Mouse (Mus musculus): ENCODE data around the gene Ccer2. TPM values are rescaled to one million over a fixed set of nuclear protein-coding genes. Genes with fewer than 3 reads are reported as not detected.

The Ccer2 gene
- polyA plus RNA-seq, 1 experiment from 2014 or later, result 0.54 TPM

Other genes with a start within 250 kb of the Ccer2 start
- gene Ifnl2, start 245.7 kb upstream of the Ccer2 start, polyA plus RNA-seq (2015; fragmentation: Nextera tagmentation; extraction: Ambion mirVana), result not detected in 2 replicates
- not detected in 2 replicates for gene Ifnl3, start 233.3 kb upstream of the Ccer2 start, polyA plus RNA-seq (2015; fragmentation: Nextera tagmentation; extraction: Ambion mirVana)
- not detected in 2 replicates for gene Sycn, start 215.3 kb upstream of the Ccer2 start, polyA plus RNA-seq (2015; fragmentation: Nextera tagmentation; extraction: Ambion mirVana)
- gene Nccrp1, start 208.9 kb upstream of the Ccer2 start, polyA plus RNA-seq (2015; fragmentation: Nextera tagmentation; extraction: Ambion mirVana), result 0.19 TPM in 1 of 2 replicates, not detected in the other
- 23.3 and 28.1 TPM in 2 replicates for gene Samd4b, start 158.0 kb upstream of the Ccer2 start, polyA plus RNA-seq (2015; fragmentation: Nextera tagmentation; extraction: Ambion mirVana)
- 20.2 TPM in 2 replicates for gene Pak4, start 158.0 kb upstream of the Ccer2 start, polyA plus RNA-seq (2015; fragmentation: Nextera tagmentation; extraction: Ambion mirVana)
- gene Acp7, start 124.8 kb upstream of the Ccer2 start, polyA plus RNA-seq (2015; fragmentation: Nextera tagmentation; extraction: Ambion mirVana), result 0.29 and 0.33 TPM in 2 replicates
- gene Fbxo27, start 63.3 kb upstream of the Ccer2 start, polyA plus RNA-seq (2015; fragmentation: Nextera tagmentation; extraction: Ambion mirVana), result 10.1 and 13.4 TPM in 2 replicates
- gene Fbxo17, start 39.4 kb upstream of the Ccer2 start, polyA plus RNA-seq (2015; fragmentation: Nextera tagmentation; extraction: Ambion mirVana), result 4.1 and 5.2 TPM in 2 replicates
- 113 TPM in 2 replicates for gene Mrps12, start 14.4 kb upstream of the Ccer2 start, polyA plus RNA-seq (2015; fragmentation: Nextera tagmentation; extraction: Ambion mirVana)
- gene Sars2, start 14.2 kb upstream of the Ccer2 start, polyA plus RNA-seq (2015; fragmentation: Nextera tagmentation; extraction: Ambion mirVana), result 19.5 TPM in 2 replicates
- 112 and 125 TPM in 2 replicates for gene Sirt2, start 10.6 kb downstream of the Ccer2 start, polyA plus RNA-seq (2015; fragmentation: Nextera tagmentation; extraction: Ambion mirVana)
- 66.3 and 69.0 TPM in 2 replicates for gene Nfkbib, start 11.3 kb downstream of the Ccer2 start, polyA plus RNA-seq (2015; fragmentation: Nextera tagmentation; extraction: Ambion mirVana)
- gene Rinl, start 32.8 kb downstream of the Ccer2 start, polyA plus RNA-seq (2015; fragmentation: Nextera tagmentation; extraction: Ambion mirVana), result 2.6 and 2.7 TPM in 2 replicates
- 162 and 180 TPM in 2 replicates for gene Hnrnpl, start 52.4 kb downstream of the Ccer2 start, polyA plus RNA-seq (2015; fragmentation: Nextera tagmentation; extraction: Ambion mirVana)
- 97.8 and 98.0 TPM in 2 replicates for gene Ech1, start 69.0 kb downstream of the Ccer2 start, polyA plus RNA-seq (2015; fragmentation: Nextera tagmentation; extraction: Ambion mirVana)
- 5.7 and 7.2 TPM in 2 replicates for gene Lgals4, start 77.7 kb downstream of the Ccer2 start, polyA plus RNA-seq (2015; fragmentation: Nextera tagmentation; extraction: Ambion mirVana)
- gene Lgals7, start 107.7 kb downstream of the Ccer2 start, polyA plus RNA-seq (2015; fragmentation: Nextera tagmentation; extraction: Ambion mirVana), result 4.7 and 7.9 TPM in 2 replicates
- gene Capn12, start 125.2 kb downstream of the Ccer2 start, polyA plus RNA-seq (2015; fragmentation: Nextera tagmentation; extraction: Ambion mirVana), result 0.51 and 0.58 TPM in 2 replicates
- 140 and 154 TPM in 2 replicates for gene Actn4, start 206.2 kb downstream of the Ccer2 start, polyA plus RNA-seq (2015; fragmentation: Nextera tagmentation; extraction: Ambion mirVana)
- gene Eif3k, start 225.7 kb downstream of the Ccer2 start, polyA plus RNA-seq (2015; fragmentation: Nextera tagmentation; extraction: Ambion mirVana), result 283 and 294 TPM in 2 replicates
- 10.6 and 10.8 TPM in 2 replicates for gene Map4k1, start 225.9 kb downstream of the Ccer2 start, polyA plus RNA-seq (2015; fragmentation: Nextera tagmentation; extraction: Ambion mirVana)

Data from hindbrain, embryonic 15.5 days (tissue).